Mouse (Mus musculus) brown adipose tissue, adult 24 weeks (tissue): ENCODE measurements around the gene Myo5c. TPM values are rescaled to one million over a fixed set of nuclear protein-coding genes. Genes with fewer than 3 reads are reported as not detected.

Experiments used
- H3K27ac ChIP-seq: fragments of 200-500 bp; replicated peaks from 2 replicates; pipeline ENCODE4 v1.5.1; 2012; ENCODE audit warnings: low read depth, mild to moderate bottlenecking, low read length
- H3K4me1 ChIP-seq: fragments of 200-500 bp; 2 replicates; pipeline ENCODE4 v1.6.1; 2012; ENCODE audit warnings: low read length, mixed read lengths; ENCODE audit not compliant: control insufficient read depth, insufficient read depth, insufficient read length
- H3K4me3 ChIP-seq: fragments of 200-500 bp; 2 replicates; pipeline ENCODE4 v1.5.1; 2012; ENCODE audit warnings: low read depth, mild to moderate bottlenecking, low read length, moderate library complexity; ENCODE audit not compliant: insufficient read depth
- polyA plus RNA-seq: library from polyadenylated mRNA; stranded (reverse); fragments of >200 nt; gene quantifications from 2 replicates; pipeline ENCODE4 v1.2.4, GENCODE M21; 2012; ENCODE audit not compliant: missing spikeins, insufficient read depth, insufficient read length

Myo5c gene
- polyA plus RNA-seq, result 16.9 and 18.4 TPM in 2 replicates

GRCm38 (mm10) chr9:75231841-75232746, at the start of gene Myo5c:
TSS of gene Myo5c (plus strand) at chr9:75232020.
- Histone ChIP-seq H3K4me3 (peak within 1 kb of the TSS; percentile 51), H3K27ac (no peak within 1 kb of the TSS), H3K4me1 (no peaks in the 10 kb centered on the region)

- Histone ChIP-seq H3K4me1 (no peaks in the 10 kb centered on the region), H3K27ac (no peak overlapping the region), H3K4me3 (no peak overlapping the region)
Measured at GRCm38 (mm10) chr9:75187646-75188260, 44.1 kb upstream of the Myo5c start.

DNA sequence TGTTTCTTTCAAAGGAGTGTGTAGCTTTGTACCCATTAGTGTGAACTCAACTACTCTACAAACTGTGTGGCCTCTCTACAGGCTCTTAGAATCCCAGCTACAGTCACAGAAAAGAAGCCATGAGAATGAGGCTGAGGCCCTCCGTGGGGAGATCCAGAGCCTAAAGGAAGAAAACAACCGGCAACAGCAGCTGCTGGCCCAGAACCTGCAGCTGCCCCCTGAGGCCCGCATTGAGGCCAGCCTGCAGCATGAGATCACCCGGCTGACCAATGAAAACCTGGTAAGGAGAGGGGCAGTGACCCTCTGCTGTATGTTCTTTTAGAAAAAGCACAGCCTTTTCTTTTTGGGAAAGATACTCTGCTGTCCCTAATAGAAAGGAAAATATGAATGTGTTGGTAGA, 38.0 kb upstream of the Myo5c start:
- no peak overlapping the region for H3K4me3 ChIP-seq
- H3K27ac ChIP-seq, result no peak overlapping the region
- no peaks in the 10 kb centered on the region; the same call in 1 of the 2 replicates for H3K4me1 ChIP-seq

DNA sequence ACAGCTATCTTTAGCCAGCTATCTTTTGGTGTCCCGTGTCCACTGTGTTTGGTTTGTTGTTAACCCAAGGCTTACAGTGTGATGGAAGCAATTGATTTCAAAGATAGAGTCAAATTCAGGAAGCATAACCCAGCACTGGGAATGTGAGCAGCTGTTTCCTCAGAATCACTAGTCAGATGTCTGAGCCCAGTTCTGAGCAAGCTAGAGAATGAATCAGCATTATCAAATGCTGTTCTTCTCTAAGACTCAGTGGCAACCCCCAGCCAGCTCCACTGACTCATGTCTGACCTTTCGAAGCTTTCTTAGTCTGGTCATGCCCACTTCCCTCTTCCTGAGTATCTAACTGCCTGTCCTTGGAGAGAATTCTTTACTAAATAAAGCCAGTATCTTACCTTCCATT, 35.5 kb upstream of the Myo5c start:
- Histone ChIP-seq H3K27ac (no peak overlapping the region), H3K4me1 (no peaks in the 10 kb centered on the region; the same call in 1 of the 2 replicates), H3K4me3 (no peak overlapping the region)

DNA sequence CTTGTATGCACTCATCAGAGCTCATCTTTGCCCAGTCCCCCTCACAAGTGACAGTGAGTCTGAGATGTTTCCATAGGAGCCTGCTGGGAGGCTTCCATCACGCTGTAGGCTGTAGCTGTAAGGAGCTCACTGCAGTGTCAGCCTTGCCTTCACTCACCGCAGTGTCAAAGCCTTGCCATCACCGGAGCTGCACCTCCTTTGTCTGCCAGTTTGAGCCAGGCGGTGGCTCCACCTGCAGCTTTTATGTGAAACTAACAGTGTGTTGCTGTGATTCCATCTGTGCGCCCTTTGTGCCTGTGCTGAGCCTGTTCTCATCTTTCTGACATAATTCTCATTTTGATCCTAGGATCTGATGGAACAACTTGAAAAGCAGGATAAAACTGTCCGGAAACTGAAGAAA, 34.5 kb upstream of the Myo5c start:
- Histone ChIP-seq H3K4me1 (no peaks in the 10 kb centered on the region; the same call in 1 of the 2 replicates), H3K4me3 (no peak overlapping the region), H3K27ac (no peak overlapping the region)

DNA sequence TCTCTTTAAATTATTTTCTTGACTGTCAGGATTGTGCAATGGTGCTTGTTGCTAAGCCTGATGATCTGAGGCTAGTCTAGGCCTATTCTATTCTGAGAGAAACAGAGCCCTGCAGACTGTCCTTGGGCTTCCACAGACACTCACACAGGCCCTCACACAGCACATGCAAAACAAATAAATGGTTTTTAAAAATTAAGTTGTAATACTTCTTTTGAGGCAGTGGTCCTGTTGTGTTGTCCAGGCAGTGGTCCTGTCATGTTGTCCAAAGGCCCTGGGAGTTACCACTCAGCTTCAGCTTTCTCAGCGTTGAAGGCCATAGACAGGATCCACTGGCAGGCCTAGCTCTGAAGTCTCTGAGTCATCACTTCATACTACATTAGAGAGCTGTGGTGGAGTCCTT, 30.3 kb upstream of the Myo5c start:
- Histone ChIP-seq H3K27ac (no peak overlapping the region), H3K4me3 (no peak overlapping the region), H3K4me1 (no peaks in the 10 kb centered on the region)

DNA sequence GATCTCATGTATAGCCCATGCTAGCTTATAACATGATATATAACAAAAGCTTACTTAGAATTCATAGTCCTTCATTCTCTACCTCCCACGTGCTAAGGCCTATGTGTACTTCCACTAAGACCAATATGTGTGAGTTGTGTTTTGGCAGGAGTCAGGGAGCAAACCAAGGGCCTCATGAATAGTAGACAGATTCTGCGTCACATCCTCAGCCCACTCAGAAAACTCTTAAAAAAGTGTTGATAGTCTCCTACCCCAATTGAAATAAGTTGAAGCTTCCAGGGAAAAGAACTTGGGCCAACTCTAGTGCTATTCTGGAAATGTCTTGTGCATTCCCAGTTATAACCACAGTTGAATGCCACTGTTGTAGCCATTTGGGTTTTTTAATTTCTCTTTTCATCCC, 29.8 kb upstream of the Myo5c start:
- Histone ChIP-seq H3K4me3 (no peak overlapping the region), H3K4me1 (no peaks in the 10 kb centered on the region), H3K27ac (no peak overlapping the region)

DNA sequence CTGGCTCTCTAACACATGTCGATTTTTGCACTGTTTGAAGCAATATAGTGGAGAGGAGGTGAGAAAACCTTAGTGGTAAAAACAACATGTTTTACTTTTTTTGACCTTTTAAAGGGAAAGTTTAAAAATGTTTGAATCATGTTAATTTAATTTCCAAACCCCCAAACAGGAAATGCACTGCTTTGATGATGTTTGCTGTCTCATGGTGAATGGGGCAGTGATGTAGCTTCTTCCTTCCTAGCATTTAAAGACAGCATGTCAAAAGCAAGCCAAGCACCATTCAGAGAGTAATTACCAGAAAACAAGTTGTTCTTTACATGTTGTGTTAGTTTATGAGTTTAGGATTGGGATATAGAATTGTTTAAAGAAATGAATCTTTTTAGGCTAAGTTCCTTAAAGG, 22.6 kb upstream of the Myo5c start:
- Histone ChIP-seq H3K4me1 (no peaks in the 10 kb centered on the region), H3K4me3 (no peak overlapping the region), H3K27ac (no peak overlapping the region)

DNA sequence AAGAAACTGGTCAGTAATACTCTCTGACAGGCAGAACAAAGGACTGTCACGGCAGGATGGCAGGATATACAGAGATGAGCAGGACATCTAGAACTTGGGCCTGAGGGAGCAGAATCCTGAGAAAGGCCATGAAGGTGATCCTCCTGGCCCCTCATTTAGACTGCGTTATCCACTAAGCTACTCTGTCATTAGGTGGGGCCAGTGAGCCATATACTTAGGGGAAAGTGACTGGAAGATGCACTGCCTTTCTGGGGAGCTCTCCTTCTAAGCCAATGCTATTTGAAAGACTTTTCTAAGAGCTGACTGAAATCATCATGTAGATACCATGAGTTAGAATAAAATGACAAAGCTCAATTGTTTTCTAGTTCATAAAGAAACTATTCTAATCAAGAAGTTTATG, 21.6 kb upstream of the Myo5c start:
- Histone ChIP-seq H3K4me3 (no peak overlapping the region), H3K27ac (no peak overlapping the region), H3K4me1 (no peaks in the 10 kb centered on the region)

- H3K4me1 ChIP-seq, result no peaks in the 10 kb centered on the region
- H3K27ac ChIP-seq, result no peak overlapping the region
- H3K4me3 ChIP-seq, result no peak overlapping the region
Measured at GRCm38 (mm10) chr9:75214743-75215413, 16.9 kb upstream of the Myo5c start.

DNA sequence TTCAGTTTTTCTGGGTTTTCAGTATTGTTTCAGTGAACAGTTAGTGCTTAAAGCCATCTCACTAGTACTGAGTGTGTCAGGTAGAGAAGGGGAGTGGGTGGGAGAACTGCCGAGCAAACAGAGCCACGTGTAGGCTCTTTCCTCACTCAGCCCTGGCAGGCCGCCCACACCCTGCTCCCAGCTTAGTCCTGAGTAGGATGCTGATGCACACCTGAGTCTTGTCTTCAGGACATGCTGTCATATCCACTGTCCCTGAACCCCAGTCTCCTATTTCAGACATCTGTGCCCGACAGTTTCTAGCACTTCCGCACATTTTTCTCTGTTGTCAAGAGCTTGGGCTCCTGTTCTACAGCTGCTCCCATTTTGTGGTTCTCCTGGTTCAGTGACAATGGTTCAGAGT, 11.9 kb upstream of the Myo5c start:
- no peak overlapping the region for H3K4me3 ChIP-seq
- no peaks in the 10 kb centered on the region for H3K4me1 ChIP-seq
- no peak overlapping the region for H3K27ac ChIP-seq

GRCm38 (mm10) chr9:75221420-75222287, 10.2 kb upstream of the Myo5c start:
- H3K4me1 ChIP-seq, result no peaks in the 10 kb centered on the region
- H3K4me3 ChIP-seq, result no peak overlapping the region
- H3K27ac ChIP-seq, result no peak overlapping the region

GRCm38 (mm10) chr9:75232860-75233259, 1.0 kb downstream of the Myo5c start:
- Histone ChIP-seq H3K27ac (no peak overlapping the region), H3K4me3 (no peak overlapping the region), H3K4me1 (no peaks in the 10 kb centered on the region)

- no peak overlapping the region for H3K27ac ChIP-seq
- no peaks in the 10 kb centered on the region for H3K4me1 ChIP-seq
- no peak overlapping the region for H3K4me3 ChIP-seq
Measured at GRCm38 (mm10) chr9:75234271-75234741, 2.5 kb downstream of the Myo5c start.
